Mouse (Mus musculus): ENCODE data around the gene Rdx. TPM values are rescaled to one million over a fixed set of nuclear protein-coding genes. Genes with fewer than 3 reads are reported as not detected.

Gene Rdx
- polyA plus RNA-seq, 1 experiment from 2014 or later, result 78.3 TPM

- no peak for ATAC-seq (ENCODE audit: low FRiP score, low read depth)
- no peak overlapping the region for H3K9ac ChIP-seq
- no peaks in the 10 kb centered on the region for H3K9me3 ChIP-seq
- H3K27ac ChIP-seq (replicated peaks), result no peak overlapping the region
- 43% methylated on average over 9 of the region's 9 CpGs for WGBS
- H3K27me3 ChIP-seq, result no peaks in the 10 kb centered on the region
- no peaks in the 10 kb centered on the region for H3K36me3 ChIP-seq
- H3K4me1 ChIP-seq (replicated peaks), result no peaks in the 10 kb centered on the region; the same call in 1 of the 2 replicates
- H3K4me3 ChIP-seq, result no peak overlapping the region
- H3K4me2 ChIP-seq, result no peak overlapping the region
Observed at GRCm38 (mm10) chr9:52028521-52029405, 18.2 kb upstream of the Rdx start.

DNA sequence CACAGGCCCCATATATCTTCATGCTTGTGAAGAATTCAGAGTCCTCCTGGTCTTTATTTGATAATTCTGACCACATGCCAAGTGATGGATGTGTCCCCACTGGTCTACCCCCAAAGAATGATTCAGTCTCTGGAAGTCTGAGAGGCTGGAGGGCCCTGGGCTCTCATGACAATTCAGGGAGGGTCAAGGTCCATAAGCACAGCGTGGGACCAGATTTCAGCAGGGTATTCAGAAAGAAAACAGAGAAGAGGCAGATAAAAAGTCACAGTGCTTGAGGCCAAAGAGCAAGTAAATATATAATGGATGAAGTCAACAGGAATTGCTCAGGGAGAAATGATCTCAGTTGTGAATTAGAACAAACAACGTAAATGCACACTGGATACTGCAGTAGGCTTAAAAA, 15.5 kb upstream of the Rdx start:
- no peak for ATAC-seq (ENCODE audit: low FRiP score, low read depth)
- 22% methylated on average over 2 of the region's 2 CpGs for WGBS
- H3K4me1 ChIP-seq (replicated peaks), result no peaks in the 10 kb centered on the region; the same call in 1 of the 2 replicates

GRCm38 (mm10) chr9:52037493-52037892, 9.5 kb upstream of the Rdx start:
- Histone ChIP-seq H3K27me3 (no peaks in the 10 kb centered on the region), H3K4me3 (no peak overlapping the region), H3K27ac (replicated peaks) (no peak overlapping the region), H3K4me1 (replicated peaks) (no peaks in the 10 kb centered on the region), H3K9me3 (no peaks in the 10 kb centered on the region), H3K9ac (no peak overlapping the region), H3K4me2 (no peak overlapping the region), H3K36me3 (no peaks in the 10 kb centered on the region)
- 87% methylated on average over 1 of the region's 1 CpGs for WGBS
- ATAC-seq (ENCODE audit: low FRiP score, low read depth), result no peak

More for the DNA sequence above, 15.5 kb upstream of the Rdx start:
- no peaks in the 10 kb centered on the region for H3K36me3 ChIP-seq
- no peak overlapping the region for H3K4me3 ChIP-seq
- H3K27ac ChIP-seq (replicated peaks), result no peak overlapping the region
- no peak overlapping the region for H3K9ac ChIP-seq
- no peak overlapping the region for H3K4me2 ChIP-seq
- H3K9me3 ChIP-seq, result no peaks in the 10 kb centered on the region
- no peaks in the 10 kb centered on the region for H3K27me3 ChIP-seq

GRCm38 (mm10) chr9:52041657-52042056, 5.3 kb upstream of the Rdx start:
- no peak overlapping the region for H3K4me2 ChIP-seq
- H3K27me3 ChIP-seq, result no peaks in the 10 kb centered on the region
- no peak overlapping the region for H3K9ac ChIP-seq
- no peak overlapping the region for H3K27ac ChIP-seq (replicated peaks)
- H3K4me1 ChIP-seq (replicated peaks), result peaks cover under 1% of the 10 kb centered on the region; the same call in 1 of the 2 replicates
- H3K4me3 ChIP-seq, result no peak overlapping the region
- 88% methylated on average over 2 of the region's 2 CpGs for WGBS
- H3K9me3 ChIP-seq, result no peaks in the 10 kb centered on the region
- ATAC-seq (ENCODE audit: low FRiP score, low read depth), result no peak
- H3K36me3 ChIP-seq, result no peaks in the 10 kb centered on the region

GRCm38 (mm10) chr9:52046686-52047085, 287 bp upstream of the Rdx start:
- Histone ChIP-seq H3K4me1 (replicated peaks) (peaks cover 29% of the 10 kb centered on the region), H3K4me3 (no peak overlapping the region), H3K27me3 (no peaks in the 10 kb centered on the region), H3K36me3 (no peaks in the 10 kb centered on the region), H3K9ac (no peak overlapping the region), H3K9me3 (no peaks in the 10 kb centered on the region), H3K27ac (replicated peaks) (no peak overlapping the region), H3K4me2 (peak overlapping the region; percentile 56)
- WGBS, result 22% methylated on average over 5 of the region's 5 CpGs
- no peak for ATAC-seq (ENCODE audit: low FRiP score, low read depth)

- H3K4me1 ChIP-seq (replicated peaks), result peaks cover 29% of the 10 kb centered on the region
- H3K36me3 ChIP-seq, result no peaks in the 10 kb centered on the region
- peak overlapping the region; percentile 56 for H3K4me2 ChIP-seq
- no peaks in the 10 kb centered on the region for H3K27me3 ChIP-seq
- H3K27ac ChIP-seq (replicated peaks), result peak overlapping the region; percentile 97
- peak; percentile 94 for ATAC-seq (ENCODE audit: low FRiP score, low read depth)
- H3K4me3 ChIP-seq, result peak overlapping the region; percentile 85
- peak overlapping the region; percentile 81 for H3K9ac ChIP-seq
- WGBS, result under 1% methylated on average over 108 of the region's 118 CpGs
- H3K9me3 ChIP-seq, result no peaks in the 10 kb centered on the region
Observed at GRCm38 (mm10) chr9:52047821-52048649, 1.1 kb downstream of the Rdx start.

GRCm38 (mm10) chr9:52048650-52049081, 1.7 kb downstream of the Rdx start:
- Histone ChIP-seq H3K27ac (replicated peaks) (peak overlapping the region; percentile 97), H3K27me3 (no peaks in the 10 kb centered on the region), H3K4me2 (peak overlapping the region; percentile 56), H3K4me3 (peak overlapping the region; percentile 85), H3K9ac (peak overlapping the region; percentile 81), H3K9me3 (no peaks in the 10 kb centered on the region), H3K4me1 (replicated peaks) (peaks cover 29% of the 10 kb centered on the region), H3K36me3 (no peaks in the 10 kb centered on the region)
- WGBS, result 0% methylated on average over 53 of the region's 60 CpGs
- ATAC-seq (ENCODE audit: low FRiP score, low read depth), result peak; percentile 67; the same call in 1 of the 2 replicates

- Histone ChIP-seq H3K36me3 (no peaks in the 10 kb centered on the region), H3K27ac (replicated peaks) (no peak overlapping the region), H3K9me3 (no peaks in the 10 kb centered on the region), H3K4me2 (peak overlapping the region; percentile 56), H3K4me3 (peak overlapping the region; percentile 85), H3K9ac (peak overlapping the region; percentile 81), H3K27me3 (no peaks in the 10 kb centered on the region), H3K4me1 (replicated peaks) (peaks cover 29% of the 10 kb centered on the region)
- under 1% methylated on average over 3 of the region's 3 CpGs for WGBS
- ATAC-seq (ENCODE audit: low FRiP score, low read depth), result no peak
Observed at GRCm38 (mm10) chr9:52049605-52050004, 2.6 kb downstream of the Rdx start.

DNA sequence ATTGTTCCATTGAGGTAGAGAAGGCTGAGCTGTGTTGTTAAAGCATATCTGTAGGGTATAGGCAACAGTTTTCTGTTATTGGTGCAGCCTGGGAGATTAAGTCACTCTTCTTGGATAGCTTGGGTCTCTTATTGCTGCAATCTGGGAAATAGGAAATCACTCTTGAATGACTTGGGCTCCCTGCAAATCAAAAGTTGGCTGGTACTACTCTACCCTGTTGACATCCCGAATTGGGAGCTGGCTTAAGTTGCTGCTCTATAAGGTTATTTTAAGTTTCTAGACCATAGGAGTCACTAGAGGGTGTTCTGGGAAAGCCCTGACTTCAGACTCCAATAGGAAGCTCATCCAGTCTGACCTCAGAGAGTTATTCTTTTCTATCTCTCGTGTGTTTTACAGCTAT, 3.4 kb downstream of the Rdx start:
- no peak overlapping the region for H3K9ac ChIP-seq
- peak overlapping the region; percentile 56 for H3K4me2 ChIP-seq
- no peaks in the 10 kb centered on the region for H3K36me3 ChIP-seq
- no peaks in the 10 kb centered on the region for H3K9me3 ChIP-seq
- 40% methylated on average over 2 of the region's 2 CpGs for WGBS
- no peaks in the 10 kb centered on the region for H3K27me3 ChIP-seq
- no peak for ATAC-seq (ENCODE audit: low FRiP score, low read depth)
- H3K4me1 ChIP-seq (replicated peaks), result peaks cover 29% of the 10 kb centered on the region
- H3K27ac ChIP-seq (replicated peaks), result no peak overlapping the region
- H3K4me3 ChIP-seq, result no peak overlapping the region

GRCm38 (mm10) chr9:52052221-52052620, 5.2 kb downstream of the Rdx start:
- H3K4me3 ChIP-seq, result no peak overlapping the region
- no peaks in the 10 kb centered on the region for H3K36me3 ChIP-seq
- H3K27ac ChIP-seq (replicated peaks), result no peak overlapping the region
- no peak overlapping the region for H3K4me2 ChIP-seq
- H3K4me1 ChIP-seq (replicated peaks), result peaks cover 22% of the 10 kb centered on the region
- ATAC-seq (ENCODE audit: low FRiP score, low read depth), result no peak
- H3K9me3 ChIP-seq, result no peaks in the 10 kb centered on the region
- no peaks in the 10 kb centered on the region for H3K27me3 ChIP-seq
- H3K9ac ChIP-seq, result no peak overlapping the region
- WGBS, result 90% methylated on average over 1 of the region's 1 CpGs

DNA sequence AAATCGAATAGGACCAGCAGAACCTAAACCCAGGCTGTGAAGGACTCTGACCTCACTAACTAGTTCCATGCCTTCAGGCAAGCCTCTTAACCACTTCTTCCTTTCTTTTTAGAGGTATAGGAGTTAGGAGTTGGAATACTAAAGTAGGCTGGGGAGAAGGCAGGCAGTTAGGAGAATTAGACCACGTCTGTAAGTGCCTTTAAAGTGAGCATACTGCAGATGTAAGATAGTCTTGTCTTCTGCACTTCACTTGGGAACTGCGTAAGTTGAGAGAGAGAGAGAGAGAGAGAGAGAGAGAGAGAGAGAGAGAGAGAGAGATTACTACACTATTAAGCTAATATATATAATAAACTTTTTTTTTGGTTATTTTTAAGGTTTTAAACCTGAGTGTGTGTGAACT, 8.3 kb downstream of the Rdx start:
- Histone ChIP-seq H3K4me3 (no peak overlapping the region), H3K9me3 (no peaks in the 10 kb centered on the region), H3K4me1 (replicated peaks) (peaks cover 9% of the 10 kb centered on the region), H3K9ac (no peak overlapping the region), H3K4me2 (no peak overlapping the region), H3K27ac (replicated peaks) (no peak overlapping the region), H3K36me3 (no peaks in the 10 kb centered on the region), H3K27me3 (no peaks in the 10 kb centered on the region)
- 76% methylated on average over 3 of the region's 3 CpGs for WGBS
- ATAC-seq (ENCODE audit: low FRiP score, low read depth), result no peak

DNA sequence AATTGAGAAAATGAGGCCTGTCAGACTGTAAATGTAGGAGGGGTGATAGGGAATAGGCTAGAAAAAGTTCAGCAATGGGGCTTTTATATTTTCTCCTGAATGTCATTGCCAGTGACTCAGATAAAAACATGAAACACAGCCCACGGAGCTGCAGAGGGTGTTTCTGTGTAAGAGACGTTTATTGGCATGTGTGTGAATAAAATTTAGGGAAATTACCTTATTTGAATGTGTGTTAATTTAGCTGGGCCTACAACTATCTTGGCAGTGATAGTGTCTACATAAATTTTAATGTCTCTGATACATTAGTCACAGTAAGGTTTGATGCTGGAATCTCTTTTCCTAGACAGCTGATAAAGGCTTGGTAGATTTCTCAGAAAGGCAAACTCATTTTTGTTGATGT, 12.8 kb downstream of the Rdx start:
- no peak for ATAC-seq (ENCODE audit: low FRiP score, low read depth)
- H3K4me1 ChIP-seq (replicated peaks), result no peaks in the 10 kb centered on the region
- peaks cover 16% of the 10 kb centered on the region for H3K36me3 ChIP-seq
- no peak overlapping the region for H3K9ac ChIP-seq
- H3K4me3 ChIP-seq, result no peak overlapping the region
- WGBS, result 72% methylated on average over 2 of the region's 2 CpGs
- H3K27ac ChIP-seq (replicated peaks), result no peak overlapping the region
- H3K27me3 ChIP-seq, result no peaks in the 10 kb centered on the region
- no peak overlapping the region for H3K4me2 ChIP-seq
- H3K9me3 ChIP-seq, result no peaks in the 10 kb centered on the region

All from hindbrain, embryonic 15.5 days (tissue).